Mouse (Mus musculus): Measurements from ENCODE around the gene Snrnp40.

DNA sequence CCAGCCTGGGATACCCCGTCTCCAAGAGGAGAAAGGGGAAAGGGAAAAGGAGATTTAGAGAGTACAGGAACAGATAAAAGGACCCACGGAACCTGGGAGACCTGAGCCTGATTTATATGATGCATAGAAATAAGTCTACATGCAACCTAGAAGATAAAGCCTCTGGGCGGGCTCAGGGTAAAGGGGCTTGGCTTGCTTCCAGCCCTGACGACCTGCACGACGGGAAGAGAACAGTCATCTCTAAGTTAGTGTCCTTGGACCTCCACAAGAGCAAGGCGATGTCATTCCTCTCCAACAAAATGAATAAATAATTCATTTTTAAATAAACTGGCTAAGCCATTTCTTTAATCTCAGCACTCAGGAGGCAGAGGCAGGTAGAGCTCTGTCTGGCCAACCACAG, 37.4 kb upstream of the Snrnp40 start:
- TF ChIP-seq CTCF (IDR thresholded peaks at IDR 0.05; ENCODE audit: extremely low read depth, insufficient read depth, insufficient read length, insufficient replicate concordance) (no peak), POLR2A (IDR thresholded peaks at IDR 0.05; ENCODE audit: low read depth, low read length) (no peak)
